Mouse (Mus musculus): Measurements from ENCODE around the gene Corin. TPM values are rescaled to one million over a fixed set of nuclear protein-coding genes. Genes with fewer than 3 reads are reported as not detected.
A peak's percentile ranks its signal among the peaks of the same experiment; 100 is the strongest.

The Corin gene
- total RNA-seq, 1 experiment from 2014 or later, result 0.11 TPM

GRCm38 (mm10) chr5:72315282-72315681, 189.0 kb downstream of the Corin start:
- no peak for DNase-seq

GRCm38 (mm10) chr5:72298418-72299104, 205.7 kb downstream of the Corin start:
- no peak for DNase-seq

- DNase-seq, result no peak
Measured at GRCm38 (mm10) chr5:72285077-72285476, 219.2 kb downstream of the Corin start.

- no peak for DNase-seq
Measured at GRCm38 (mm10) chr5:72282907-72283306, 221.4 kb downstream of the Corin start.

GRCm38 (mm10) chr5:72269652-72270051, 234.6 kb downstream of the Corin start:
- peak; percentile 12 for DNase-seq

GRCm38 (mm10) chr5:72269204-72269603, 235.1 kb downstream of the Corin start:
- no peak for DNase-seq

- no peak for DNase-seq
Measured at GRCm38 (mm10) chr5:72266955-72267535, 237.2 kb downstream of the Corin start.

- no peak for DNase-seq
Measured at GRCm38 (mm10) chr5:72264195-72264751, 240.0 kb downstream of the Corin start.

- DNase-seq, result no peak
Measured at GRCm38 (mm10) chr5:72261802-72262324, 242.4 kb downstream of the Corin start.

- no peak for DNase-seq
Measured at GRCm38 (mm10) chr5:72259298-72259621, 245.0 kb downstream of the Corin start.

GRCm38 (mm10) chr5:72258409-72259297, 245.6 kb downstream of the Corin start:
- no peak for DNase-seq

GRCm38 (mm10) chr5:72257084-72257483, 247.2 kb downstream of the Corin start:
- no peak for DNase-seq

GRCm38 (mm10) chr5:72254958-72255357, 249.3 kb downstream of the Corin start:
- no peak for DNase-seq

GRCm38 (mm10) chr5:72250180-72250579, 254.1 kb downstream of the Corin start:
- DNase-seq, result no peak

Other genes starting within 250 kb of the Corin start
- 12.5 and 12.7 TPM in 2 replicates for gene Nfxl1, start 55.2 kb upstream of the Corin start, total RNA-seq (2021)
- not detected in 2 replicates for gene Zar1, start 76.8 kb upstream of the Corin start, total RNA-seq (2021)
- 1.3 and 2.9 TPM in 2 replicates for gene Gm5868, start 83.1 kb upstream of the Corin start, total RNA-seq (2021)
- gene Cnga1, start 139.8 kb upstream of the Corin start, total RNA-seq (2021), result 0.23 TPM in 1 of 2 replicates, not detected in the other
- gene Nipal1, start 143.3 kb upstream of the Corin start, total RNA-seq (2021), result 2.4 and 2.5 TPM in 2 replicates
- 2.3 TPM in 1 of 2 replicates, not detected in the other for gene Txk, start 248.3 kb upstream of the Corin start, total RNA-seq (2021)